Mouse (Mus musculus) cortical plate, adult 2 months (tissue): ENCODE measurements around the gene Serpinb6a.

ENCODE experiments used
- CTCF ChIP-seq: fragments of 200-500 bp; IDR thresholded peaks from 2 replicates; pipeline ENCODE4 v1.5.1; 2011; ENCODE audit warnings: mild to moderate bottlenecking, control low read depth, low read length; ENCODE audit not compliant: insufficient read depth; ENCODE audit errors: extremely low read depth
- POLR2A ChIP-seq: fragments of 200-500 bp; IDR thresholded peaks from 2 replicates; pipeline ENCODE4 v1.6.1; 2011; ENCODE audit warnings: mild to moderate bottlenecking, low read length, control low read depth; ENCODE audit not compliant: insufficient read depth; ENCODE audit errors: extremely low read depth

GRCm38 (mm10) chr13:34035424-34035823 is 32.8 kb upstream of the Serpinb6a start:
- no peak for TF ChIP-seq POLR2A
- no peak for TF ChIP-seq CTCF
